Mouse (Mus musculus) heart, postnatal 0 days (tissue): Measurements from ENCODE around the gene Gm3776. TPM values are rescaled to one million over a fixed set of nuclear protein-coding genes. Genes with fewer than 3 reads are reported as not detected.
"Not testable (repeated sequence)": the region's sequence is repeated elsewhere in the genome, so short reads cannot be mapped to it uniquely, and the experiment has no call there.

Experiments used
- ATAC-seq: fragments of 200-750 bp; cut with Nextera tagmentation; 2 replicates; pipeline ENCODE4 v1.8.0; 2017; ENCODE audit warnings: low read depth, moderate number of reproducible peaks, moderate library complexity; ENCODE audit not compliant: insufficient read depth
- DNase-seq: peaks from one replicate; pipeline ENCODE4 v3.0.0-alpha.2; 2016; ENCODE audit warnings: low spot score
- H3K27ac ChIP-seq: fragments of 300-500 bp; sonication (generic); 2 replicates; pipeline ENCODE4 v1.5.1; 2014; ENCODE audit warnings: low read depth, mild to moderate bottlenecking
- H3K27me3 ChIP-seq: fragments of 300-500 bp; sonication (generic); 2 replicates; pipeline ENCODE4 v1.6.1; 2014; ENCODE audit warnings: low read length, mixed read lengths; ENCODE audit not compliant: control insufficient read depth, insufficient read depth
- H3K36me3 ChIP-seq: fragments of 300-500 bp; sonication (generic); replicated peaks from 2 replicates; pipeline ENCODE4 v1.6.1; 2014; ENCODE audit warnings: low read length, mixed read lengths; ENCODE audit not compliant: control insufficient read depth, insufficient read depth
- H3K4me1 ChIP-seq: fragments of 300-500 bp; sonication (generic); 2 replicates; pipeline ENCODE4 v1.6.1; 2014; ENCODE audit warnings: antibody characterized with exemption; ENCODE audit not compliant: control insufficient read depth, insufficient read depth
- H3K4me2 ChIP-seq: fragments of 300-500 bp; sonication (generic); 2 replicates; pipeline ENCODE4 v1.6.1; 2014; ENCODE audit warnings: low read depth, mild to moderate bottlenecking, low read length, moderate library complexity
- H3K4me3 ChIP-seq: fragments of 300-500 bp; sonication (generic); 2 replicates; pipeline ENCODE4 v1.5.1; 2014; ENCODE audit warnings: low read depth, low read length
- H3K9ac ChIP-seq: fragments of 300-500 bp; sonication (generic); replicated peaks from 2 replicates; pipeline ENCODE4 v1.6.1; 2014; ENCODE audit warnings: low read depth, low read length, mixed read lengths
- H3K9me3 ChIP-seq: fragments of 300-500 bp; sonication (generic); replicated peaks from 2 replicates; pipeline ENCODE4 v1.6.1; 2016; ENCODE audit warnings: low read length; ENCODE audit not compliant: control insufficient read depth
- CTCF ChIP-seq: IDR thresholded peaks from 2 replicates; pipeline ENCODE4 v1.5.1; 2016; ENCODE audit warnings: antibody characterized with exemption, control low read depth, low read depth
- EP300 ChIP-seq: IDR thresholded peaks from 2 replicates; pipeline ENCODE4 v1.6.1; 2016; ENCODE audit warnings: antibody characterized with exemption, low read depth
- WGBS: fragments of 180-500 bp; shearing (Covaris S2); extraction: QIAGEN DNeasy Blood & Tissue Kit; methylation state at CpG from one replicate; pipeline ENCODE4 v1.1.7; 2014; 5-methylcytosine and 5-hydroxymethylcytosine counted together
- polyA plus RNA-seq: library from polyadenylated mRNA; unstranded; fragments of >200 nt; fragmentation: Nextera tagmentation; extraction: Ambion mirVana; gene quantifications from 2 replicates; pipeline ENCODE4 v1.2.1, GENCODE M21; 2015
- total RNA-seq: library from RNA; depleted of rRNA; stranded (reverse); fragments of >200 nt; gene quantifications from 2 replicates; pipeline ENCODE4 v1.2.3, GENCODE M21; 2014; ENCODE audit warnings: low replicate concordance

The Gm3776 gene
- total and polyA plus RNA-seq, 2 experiments from 2014 or later = 0.40 to 0.42 TPM

DNA sequence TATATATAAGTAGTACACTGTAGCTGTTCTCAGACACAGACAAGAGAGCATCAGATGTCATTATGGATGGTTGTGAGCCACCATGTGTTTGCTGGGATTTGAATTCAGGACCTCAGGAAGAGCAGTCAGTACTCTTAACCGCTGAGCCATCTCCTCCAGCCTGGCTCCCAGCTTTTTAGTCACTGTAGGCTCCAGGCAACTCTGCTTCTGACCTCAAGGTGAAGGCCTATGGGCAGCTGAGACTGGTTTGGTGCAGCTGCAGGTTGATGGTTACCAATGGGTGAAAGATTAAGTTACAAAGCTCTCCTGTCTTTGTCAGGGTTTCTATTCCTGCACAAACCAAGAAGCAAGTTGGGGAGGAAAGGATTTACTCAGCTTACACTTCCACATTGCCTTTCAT, 36.8 kb downstream of the Gm3776 start:
- not testable (repeated sequence) for H3K4me3 ChIP-seq, H3K4me1 ChIP-seq, H3K9ac ChIP-seq, DNase-seq, H3K36me3 ChIP-seq, H3K4me2 ChIP-seq, ATAC-seq, H3K27me3 ChIP-seq, H3K9me3 ChIP-seq, H3K27ac ChIP-seq
- 71% methylated on average over 1 of the region's 1 CpGs for WGBS

DNA sequence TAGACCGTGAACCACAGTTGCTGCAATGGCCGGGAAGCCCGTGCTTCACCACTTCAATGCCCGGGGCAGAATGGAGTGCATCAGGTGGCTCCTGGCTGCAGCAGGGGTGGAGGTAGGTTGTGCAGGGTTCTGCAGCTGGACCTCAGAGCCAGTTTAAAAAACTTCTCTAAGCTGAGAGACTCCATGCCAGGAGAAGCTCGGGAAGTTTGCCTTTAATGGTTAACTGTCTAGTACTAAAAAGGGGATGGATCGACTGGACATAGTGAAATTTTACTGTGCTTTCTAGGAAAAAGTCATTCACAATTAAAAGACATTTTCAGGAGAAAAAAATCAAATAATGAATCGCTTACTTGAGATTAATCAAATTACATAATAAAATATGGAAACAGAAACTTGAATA, 37.9 kb downstream of the Gm3776 start:
- H3K27me3 ChIP-seq, DNase-seq, ATAC-seq, H3K27ac ChIP-seq, H3K9me3 ChIP-seq, H3K4me2 ChIP-seq, H3K4me3 ChIP-seq, H3K4me1 ChIP-seq, H3K36me3 ChIP-seq, H3K9ac ChIP-seq: not testable (repeated sequence)
- WGBS = 71% methylated on average over 4 of the region's 7 CpGs

DNA sequence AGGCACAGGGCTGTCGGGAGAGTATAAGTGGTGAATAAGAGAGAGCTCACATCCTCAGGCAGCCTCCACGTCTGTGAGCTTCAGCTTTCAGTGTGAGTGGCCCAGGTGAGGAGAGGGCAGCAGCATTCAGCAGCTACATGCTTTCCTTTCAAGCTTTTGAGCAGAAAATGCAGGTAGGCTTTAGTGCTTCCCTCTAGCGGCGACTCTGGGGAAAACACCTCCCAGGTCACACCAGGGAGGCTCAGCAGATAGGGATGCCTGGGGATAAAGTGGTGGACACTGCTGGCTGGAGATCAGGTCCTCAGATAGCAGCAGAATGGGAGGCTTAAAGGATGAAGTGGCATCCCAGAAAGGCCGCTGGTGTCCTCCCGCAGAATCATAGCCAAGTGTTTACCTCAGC, 39.2 kb downstream of the Gm3776 start:
- H3K27ac ChIP-seq, H3K9me3 ChIP-seq, H3K4me2 ChIP-seq, H3K4me3 ChIP-seq, ATAC-seq, H3K4me1 ChIP-seq, DNase-seq, H3K27me3 ChIP-seq, H3K36me3 ChIP-seq, H3K9ac ChIP-seq: not testable (repeated sequence)
- peak; percentile 60 for TF ChIP-seq CTCF
- WGBS = 8% methylated on average over 6 of the region's 6 CpGs

DNA sequence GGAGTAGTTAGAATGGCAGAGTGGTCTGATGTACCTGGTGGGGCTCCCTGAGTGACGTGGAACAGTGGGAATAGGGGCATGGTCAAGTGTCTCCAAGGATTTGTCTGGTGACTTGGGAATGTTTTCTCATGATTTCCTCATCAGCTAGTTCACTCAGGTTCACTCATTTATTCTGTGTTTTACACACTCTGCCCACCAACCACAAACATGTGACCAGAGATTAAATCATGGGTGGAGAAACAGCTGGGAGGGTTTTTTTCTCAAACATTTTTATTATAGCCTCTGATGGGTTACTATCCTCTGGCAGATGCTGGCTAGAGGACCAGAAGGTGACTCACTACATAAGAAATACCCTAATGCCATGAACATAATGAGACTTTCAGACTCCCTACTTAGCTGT, 41.3 kb downstream of the Gm3776 start:
- no peak overlapping the region for H3K27ac ChIP-seq
- WGBS = 61% methylated on average over 1 of the region's 1 CpGs
- no peak for ATAC-seq

DNA sequence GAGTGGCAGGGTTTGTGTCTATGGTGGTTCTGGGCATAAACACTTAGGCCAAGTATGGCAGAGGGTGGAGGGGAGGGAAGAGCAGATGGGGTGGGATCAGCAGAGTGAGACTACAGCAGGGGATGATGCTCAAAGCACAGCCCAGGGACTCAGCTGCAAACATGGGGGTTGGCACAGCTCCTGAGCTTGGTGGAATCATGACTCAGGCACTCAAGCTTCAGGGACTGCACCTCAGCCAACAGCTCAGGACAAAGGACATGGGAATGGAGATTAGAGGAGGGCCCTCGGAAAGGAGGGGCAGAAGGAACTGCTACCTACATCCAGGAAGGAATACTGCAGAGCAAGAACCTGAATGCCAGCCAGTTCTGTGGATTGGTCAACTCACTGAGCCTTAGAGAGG, 42.2 kb downstream of the Gm3776 start:
- not testable (repeated sequence) for H3K9ac ChIP-seq, H3K4me2 ChIP-seq, H3K36me3 ChIP-seq, ATAC-seq, H3K4me3 ChIP-seq, H3K27ac ChIP-seq, H3K4me1 ChIP-seq, H3K9me3 ChIP-seq, DNase-seq, H3K27me3 ChIP-seq
- 73% methylated on average over 1 of the region's 1 CpGs for WGBS

More for the DNA sequence above, 41.3 kb downstream of the Gm3776 start:
- Histone ChIP-seq H3K27me3 (no peaks in the 10 kb centered on the region), H3K9ac (no peak overlapping the region), H3K4me1 (no peaks in the 10 kb centered on the region), H3K4me2 (no peak overlapping the region), H3K4me3 (no peak overlapping the region), H3K9me3 (no peaks in the 10 kb centered on the region), H3K36me3 (no peaks in the 10 kb centered on the region)
- TF ChIP-seq CTCF (no peak), EP300 (no peak)
- DNase-seq = no peak

DNA sequence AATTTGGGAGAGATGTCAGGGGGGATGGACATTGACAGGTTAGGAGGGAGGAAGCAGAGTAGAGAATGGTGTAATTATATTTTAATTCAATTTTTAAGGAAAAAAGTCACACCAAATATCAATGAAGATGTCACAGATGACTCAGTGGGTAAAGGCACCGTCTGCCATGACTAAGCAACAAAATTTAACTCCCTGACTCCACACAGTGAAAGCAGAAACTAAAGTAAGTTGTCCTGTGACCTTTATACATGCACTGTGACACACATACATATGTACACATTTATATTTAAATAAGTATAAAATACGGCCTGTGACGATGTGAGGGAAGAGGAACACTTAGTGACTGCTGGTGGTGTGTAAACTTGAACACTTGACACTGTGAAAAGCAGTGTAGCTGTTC, 51.2 kb downstream of the Gm3776 start:
- ATAC-seq, H3K4me2 ChIP-seq, H3K9me3 ChIP-seq, DNase-seq, H3K4me3 ChIP-seq, H3K4me1 ChIP-seq, H3K9ac ChIP-seq, H3K27me3 ChIP-seq, H3K27ac ChIP-seq, H3K36me3 ChIP-seq: not testable (repeated sequence)
- 69% methylated on average over 3 of the region's 3 CpGs for WGBS
